9 mouse cellular contexts compared by ENCODE assay signal in the genomic region with DNA sequence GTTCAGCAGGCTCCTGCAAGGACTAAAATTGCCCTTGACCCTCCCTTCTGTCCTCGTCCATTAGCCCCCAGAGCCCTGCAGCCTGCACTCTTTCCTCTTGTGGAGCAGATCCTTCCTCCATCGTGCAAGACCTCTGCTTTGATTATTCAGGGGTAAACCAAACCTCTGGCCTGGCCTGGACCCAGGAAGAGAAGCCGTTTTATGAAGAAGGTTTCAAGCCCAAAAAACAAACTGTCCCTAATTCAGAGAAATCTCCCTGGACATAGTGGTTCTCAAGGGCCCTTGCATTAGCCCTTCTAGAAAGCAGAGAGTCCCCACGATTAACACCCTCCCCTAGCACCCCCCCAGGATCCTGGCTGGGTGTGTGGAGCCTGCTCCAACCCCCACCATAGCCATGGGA.
DNase-seq lines count a peak whose midpoint lies in the region; ATAC-seq lines count a peak whose summit lies in the region.
"Had no signal": no experiment of that assay in that cellular context is flagged by ENCODE, and none has a peak within 500 bp of the region (broad histone marks: within the 10 kb centered on the region; RNA-seq: fewer than 3 reads in every experiment).

No protein-coding gene starts in this region.

- no peak overlapping the region for H3K27ac ChIP-seq in heart, embryonic 14.5 days (replicated peaks in 1 of 2; ENCODE audit: control insufficient read depth in 1 of 2, insufficient read depth in 1 of 2, low read depth in 2 of 2, low read length in 2 of 2)
- H3K27ac ChIP-seq in embryonic facial prominence, embryonic 11.5 days (replicated peaks; ENCODE audit: low read depth, low read length): peak overlapping the region; percentile 76
- H3K27ac ChIP-seq in hindbrain, embryonic 13.5 days: peak overlapping the region; percentile 97
- H3K27ac ChIP-seq in midbrain, embryonic 13.5 days: peak overlapping the region; percentile 97

- H3K9me3 ChIP-seq in heart, embryonic 14.5 days (ENCODE audit: control insufficient read depth, low read length): no peaks in the 10 kb centered on the region
- no peaks in the 10 kb centered on the region for H3K9me3 ChIP-seq in embryonic facial prominence, embryonic 11.5 days (replicated peaks; ENCODE audit: control insufficient read depth, low read length)
- H3K9me3 ChIP-seq in hindbrain, embryonic 13.5 days: no peaks in the 10 kb centered on the region
- peaks cover under 1% of the 10 kb centered on the region; the same call in 1 of the 2 replicates for H3K9me3 ChIP-seq in midbrain, embryonic 13.5 days

- no peak for ATAC-seq in heart, embryonic 14.5 days (ENCODE audit: insufficient number of reproducible peaks, insufficient read depth, low FRiP score, low read depth)
- ATAC-seq in embryonic facial prominence, embryonic 11.5 days (replicated peaks; ENCODE audit: insufficient number of reproducible peaks, low FRiP score, low TSS enrichment, low read depth): no peak; the same call in 1 of the 2 replicates
- peak; percentile 39; the same call in 1 of the 2 replicates for ATAC-seq in hindbrain, embryonic 13.5 days (ENCODE audit: low FRiP score)
- peak; percentile 31 for ATAC-seq in midbrain, embryonic 13.5 days
- ATAC-seq in inflammation-experienced regulatory T-cells, adult 6 months: no peak

- 24% methylated on average over 4 of the region's 4 CpGs for WGBS in heart, embryonic 14.5 days
- WGBS in embryonic facial prominence, embryonic 11.5 days: 8% methylated on average over 4 of the region's 4 CpGs
- WGBS in hindbrain, embryonic 13.5 days: 3% methylated on average over 4 of the region's 4 CpGs
- 1% methylated on average over 4 of the region's 4 CpGs for WGBS in midbrain, embryonic 13.5 days

- peak overlapping the region in 1 of 2 experiments; percentile 34; a peak in 1 of 4 replicates for H3K4me3 ChIP-seq in heart, embryonic 14.5 days (ENCODE audit: control insufficient read depth in 1 of 2, insufficient read depth in 1 of 2, low read depth in 1 of 2, low read length in 2 of 2)
- H3K4me3 ChIP-seq in embryonic facial prominence, embryonic 11.5 days (ENCODE audit: low read depth, low read length): peak overlapping the region; percentile 26; the same call in 1 of the 2 replicates
- peak overlapping the region; percentile 31 for H3K4me3 ChIP-seq in hindbrain, embryonic 13.5 days
- peak overlapping the region; percentile 24 for H3K4me3 ChIP-seq in midbrain, embryonic 13.5 days (replicated peaks)
- H3K4me3 ChIP-seq: myocyte had no signal

- H3K4me1 ChIP-seq in heart, embryonic 14.5 days (ENCODE audit: control insufficient read depth in 2 of 2, insufficient read depth in 2 of 2, low read length in 2 of 2): peaks cover 8 to 21% of the 10 kb centered on the region in 2 experiments; a peak in 3 of 4 replicates
- H3K4me1 ChIP-seq in embryonic facial prominence, embryonic 11.5 days (ENCODE audit: control insufficient read depth, insufficient read depth, low read length): peaks cover 13% of the 10 kb centered on the region
- H3K4me1 ChIP-seq in hindbrain, embryonic 13.5 days (replicated peaks): peaks cover 57% of the 10 kb centered on the region
- peaks cover 70% of the 10 kb centered on the region for H3K4me1 ChIP-seq in midbrain, embryonic 13.5 days (replicated peaks)

- no peaks in the 10 kb centered on the region for H3K36me3 ChIP-seq in heart, embryonic 14.5 days (ENCODE audit: control insufficient read depth, insufficient read depth, low read length)
- H3K36me3 ChIP-seq in embryonic facial prominence, embryonic 11.5 days (replicated peaks; ENCODE audit: control insufficient read depth, insufficient read depth, low read depth, low read length): no peaks in the 10 kb centered on the region
- no peaks in the 10 kb centered on the region for H3K36me3 ChIP-seq in hindbrain, embryonic 13.5 days
- no peaks in the 10 kb centered on the region for H3K36me3 ChIP-seq in midbrain, embryonic 13.5 days

- peak overlapping the region; percentile 73 for H3K4me2 ChIP-seq in heart, embryonic 14.5 days (ENCODE audit: low read length)
- peak overlapping the region; percentile 70 for H3K4me2 ChIP-seq in embryonic facial prominence, embryonic 11.5 days (ENCODE audit: low read depth, low read length)
- H3K4me2 ChIP-seq in hindbrain, embryonic 13.5 days: peak overlapping the region; percentile 53
- H3K4me2 ChIP-seq in midbrain, embryonic 13.5 days (replicated peaks): peak overlapping the region; percentile 54

- DNase-seq in heart, postnatal 36 days: no peak
- no peak for DNase-seq in embryonic facial prominence, embryonic 11.5 days (ENCODE audit: low spot score)
- DNase-seq in urinary bladder, adult 18-20 months (ENCODE audit: low spot score in 2 of 2): no peak
- no peak for DNase-seq in c-Kit-positive CD71-positive TER-119-positive erythroid progenitor cells, embryonic 14.5 days (ENCODE audit: low spot score)

- peak overlapping the region; percentile 59 for H3K9ac ChIP-seq in heart, embryonic 14.5 days (ENCODE audit: low read length)
- peak overlapping the region; percentile 60 for H3K9ac ChIP-seq in embryonic facial prominence, embryonic 11.5 days (replicated peaks; ENCODE audit: low read length)
- peak overlapping the region; percentile 63 for H3K9ac ChIP-seq in hindbrain, embryonic 13.5 days
- peak overlapping the region; percentile 51 for H3K9ac ChIP-seq in midbrain, embryonic 13.5 days (replicated peaks)

- intact Hi-C loops in heart, postnatal 36 days (cut with DNase I): no loop called here

- H3K27me3 ChIP-seq in heart, embryonic 14.5 days (ENCODE audit: control insufficient read depth, insufficient read depth, low read length): peaks cover 48% of the 10 kb centered on the region
- no peaks in the 10 kb centered on the region for H3K27me3 ChIP-seq in embryonic facial prominence, embryonic 11.5 days (ENCODE audit: control insufficient read depth, insufficient read depth, low read length)
- peaks cover 21% of the 10 kb centered on the region; the same call in 1 of the 2 replicates for H3K27me3 ChIP-seq in hindbrain, embryonic 13.5 days
- H3K27me3 ChIP-seq in midbrain, embryonic 13.5 days: no peaks in the 10 kb centered on the region

Comparison
In these comparisons a context has a peak if more than half of its experiments do, and no peak if none do; other contexts are left out.
1. ATAC-seq: peak in hindbrain, embryonic 13.5 days (single experiment) and midbrain, embryonic 13.5 days (single experiment); none in heart, embryonic 14.5 days (single experiment), embryonic facial prominence, embryonic 11.5 days (single experiment) and inflammation-experienced regulatory T-cells, adult 6 months (single experiment).
2. H3K27ac ChIP-seq: peak in embryonic facial prominence, embryonic 11.5 days (single experiment), hindbrain, embryonic 13.5 days (single experiment) and midbrain, embryonic 13.5 days (single experiment); none in heart, embryonic 14.5 days (0 of 2).
3. Peak in every context shown above with its lines, with median percentiles within 50 percentile points of each other: H3K4me2 ChIP-seq and H3K9ac ChIP-seq.